Comparison of ENCODE assay signal across 9 mouse cellular contexts in genomic region chr8:11712244-11712643, GRCm38 (mm10). TPM values are rescaled to one million over a fixed set of nuclear protein-coding genes. Genes with fewer than 3 reads are reported as not detected.
DNase-seq lines count a peak whose midpoint lies in the region; TF ChIP-seq lines count a peak whose summit lies in the region.
"Had no signal": no experiment of that assay in that cellular context is flagged by ENCODE, and none has a peak within 500 bp of the region (broad histone marks: within the 10 kb centered on the region; RNA-seq: fewer than 3 reads in every experiment).

No protein-coding gene starts in this region.

- H3K79me2 ChIP-seq in CH12.LX (replicated peaks; ENCODE audit: control insufficient read depth, extremely low read depth, insufficient read depth, poor library complexity, severe bottlenecking) = no peaks in the 10 kb centered on the region
- H3K79me2 ChIP-seq in MEL (ENCODE audit: control insufficient read depth, insufficient read depth, low read length, poor library complexity) = no peaks in the 10 kb centered on the region

- H3K4me1 ChIP-seq in CH12.LX (ENCODE audit: control insufficient read depth in 1 of 2, insufficient read depth in 2 of 2) = no peaks in the 10 kb centered on the region
- H3K4me1 ChIP-seq in MEL (ENCODE audit: control insufficient read depth in 1 of 2, insufficient read depth in 2 of 2, low read length in 2 of 2) = no peaks in the 10 kb centered on the region
- H3K4me1 ChIP-seq: embryonic facial prominence, embryonic 13.5 days had no signal

- H3K9me3 ChIP-seq in CH12.LX (replicated peaks; ENCODE audit: low read length) (peaks cover 2% of the 10 kb centered on the region), MEL (replicated peaks; ENCODE audit: insufficient read depth, low read length) (no peaks in the 10 kb centered on the region)
- H3K9me3 ChIP-seq: embryonic facial prominence, embryonic 13.5 days had no signal

- no peak overlapping the region for H3K4me3 ChIP-seq in CH12.LX (replicated peaks in 1 of 3; ENCODE audit: low read depth in 2 of 3, low read length in 2 of 3, poor library complexity in 1 of 3)
- H3K4me3 ChIP-seq in MEL (ENCODE audit: control insufficient read depth in 1 of 2, insufficient read depth in 1 of 2, low read depth in 2 of 2, low read length in 2 of 2) = no peak overlapping the region
- H3K4me3 ChIP-seq: embryonic facial prominence, embryonic 13.5 days had no signal

- dilution Hi-C loops in CH12.LX (cut with MboI; ENCODE audit: extremely low pct_ligation_motif_present, extremely low pct_unique_long_range_greater_than_20kb, low sequenced_read_pairs) = no loop called here

- H3K27ac ChIP-seq in CH12.LX (ENCODE audit: insufficient read depth, low read depth) (no peak overlapping the region), MEL (ENCODE audit: control insufficient read depth, low read depth, low read length) (no peak overlapping the region)
- H3K27ac ChIP-seq: embryonic facial prominence, embryonic 13.5 days had no signal

- no peak overlapping the region for H3K4me2 ChIP-seq in CH12.LX (ENCODE audit: insufficient read depth, low read depth, poor library complexity, severe bottlenecking)
- H3K4me2 ChIP-seq: embryonic facial prominence, embryonic 13.5 days had no signal

- H3K36me3 ChIP-seq in CH12.LX (replicated peaks in 1 of 2; ENCODE audit: control insufficient read depth in 1 of 2, insufficient read depth in 1 of 2, low read length in 1 of 2) (no peaks in the 10 kb centered on the region), MEL (ENCODE audit: control insufficient read depth in 1 of 2, insufficient read depth in 2 of 2, low read length in 2 of 2) (no peaks in the 10 kb centered on the region)
- H3K36me3 ChIP-seq: embryonic facial prominence, embryonic 13.5 days had no signal

- no peak for TF ChIP-seq POLR2A in CH12.LX (IDR thresholded peaks at IDR 0.05; ENCODE audit: low read depth, low read length)
- TF ChIP-seq POLR2A in MEL (IDR thresholded peaks at IDR 0.05; ENCODE audit: control insufficient read depth in 1 of 2, insufficient read depth in 1 of 2, low read depth in 1 of 2, low read length in 2 of 2, poor library complexity in 1 of 2) = no peak

- H3K9ac ChIP-seq in CH12.LX (ENCODE audit: insufficient read depth, low read depth) (no peak overlapping the region), MEL (ENCODE audit: control insufficient read depth, low read depth, low read length, poor library complexity, severe bottlenecking) (no peak overlapping the region)
- H3K9ac ChIP-seq: embryonic facial prominence, embryonic 13.5 days had no signal

- peak; percentile 32 to 58; a peak in 2 of 4 replicates for TF ChIP-seq CTCF in CH12.LX (conservative IDR thresholded peaks at IDR 0.05 in 1 of 2, IDR thresholded peaks at IDR 0.05 in 1 of 2; ENCODE audit: low read depth in 2 of 2, low read length in 2 of 2)
- peak; percentile 57 to 66 (median 58) for TF ChIP-seq CTCF in MEL (IDR thresholded peaks at IDR 0.05 in 2 of 3, conservative IDR thresholded peaks at IDR 0.05 in 1 of 3; ENCODE audit: control insufficient read depth in 1 of 3, insufficient read depth in 1 of 3, low read depth in 2 of 3, low read length in 3 of 3, poor library complexity in 1 of 3, severe bottlenecking in 1 of 3)

- in situ Hi-C loops in CH12.LX (cut with MboI; ENCODE audit: low pct_ligation_motif_present, low pct_unique_long_range_greater_than_20kb, low sequenced_read_pairs) = no loop called here

- TF ChIP-seq RAD21 in CH12.LX (IDR thresholded peaks at IDR 0.05; ENCODE audit: low read depth, low read length) (no peak; the same call in none of the 2 replicates), MEL (IDR thresholded peaks at IDR 0.05; ENCODE audit: low read depth, low read length) (peak; percentile 32)

- peak; percentile 28 for DNase-seq in kidney, postnatal 10 days
- no peak for DNase-seq in kidney, postnatal 14 days
- DNase-seq in CH12.LX (ENCODE audit: extremely low read depth) (peak; percentile 26), MEL (ENCODE audit: low read depth, low spot score) (peak; percentile 59)
- peak; percentile 30 for DNase-seq in lung, postnatal 36 days
- DNase-seq in urinary bladder, postnatal 14 days (ENCODE audit: low spot score) = no peak
- DNase-seq in frontal cortex, adult 2 months (ENCODE audit: extremely low spot score in 1 of 2, low spot score in 1 of 2) = no peak
- DNase-seq: kidney, adult 8-10 months had no signal

- H3K27me3 ChIP-seq in CH12.LX (replicated peaks) (peaks cover 64% of the 10 kb centered on the region), MEL (ENCODE audit: control insufficient read depth in 1 of 2, insufficient read depth in 2 of 2, low read length in 2 of 2) (peaks cover 0 to 3% of the 10 kb centered on the region in 2 experiments; a peak in 1 of 4 replicates)
- H3K27me3 ChIP-seq: embryonic facial prominence, embryonic 13.5 days had no signal

- TF ChIP-seq EP300 in CH12.LX (IDR thresholded peaks at IDR 0.05; ENCODE audit: low read length) = no peak
- no peak for TF ChIP-seq EP300 in MEL (IDR thresholded peaks at IDR 0.05; ENCODE audit: low read depth in 1 of 2, low read length in 2 of 2)

TF ChIP-seq in CH12.LX, 34 proteins besides CTCF, POLR2A, EP300 and RAD21:
- TF ChIP-seq SMC3 (IDR thresholded peaks at IDR 0.05; ENCODE audit: low read depth, low read length) (peak; percentile 19), SIN3A (IDR thresholded peaks at IDR 0.05; ENCODE audit: low read length) (no peak)

TF ChIP-seq in MEL, 35 proteins besides CTCF, POLR2A, EP300 and RAD21:
- TF ChIP-seq MAZ (IDR thresholded peaks at IDR 0.05; ENCODE audit: low read depth, low read length) (no peak), SMC3 (IDR thresholded peaks at IDR 0.05; ENCODE audit: low read depth, low read length) (peak; percentile 55)
TF ChIP-seq in MEL: peak in this region for 1.

RNA-seq across cellular contexts. Expression of gene 1700016D06Rik, which starts 11.4 kb away (rescaled TPM):
- not detected in 2 replicates for total RNA-seq in CH12.LX (2012; rRNA removed)
- total RNA-seq in CH12.LX (2014; rRNA removed) = not detected in 2 replicates
- not detected in 2 replicates for polyA plus RNA-seq in CH12.LX (2012; ENCODE audit: insufficient read length, low read depth)
- not detected in 2 replicates for total RNA-seq in MEL (2012; rRNA removed)
- polyA plus RNA-seq in MEL (2012; ENCODE audit: insufficient read depth in 1 of 2, insufficient read length in 2 of 2, low read depth in 1 of 2, low replicate concordance in 2 of 2, missing spikeins in 1 of 2) = not detected
- not detected in 2 replicates for polyA plus RNA-seq in frontal cortex, adult 2 months (2012; rRNA removed)
- polyA plus RNA-seq: embryonic facial prominence, embryonic 13.5 days had no signal

RNA-seq across cellular contexts. Expression of gene Arhgef7, which starts 15.3 kb away (rescaled TPM):
- total RNA-seq in CH12.LX (2012; rRNA removed) (17.0 and 18.6 TPM in 2 replicates), CH12.LX (2014; rRNA removed) (8.0 and 8.5 TPM in 2 replicates), MEL (2012; rRNA removed) (18.7 and 21.0 TPM in 2 replicates)
- polyA plus RNA-seq in CH12.LX (2012; ENCODE audit: insufficient read length, low read depth) (23.9 and 28.7 TPM in 2 replicates), MEL (2012; ENCODE audit: insufficient read depth in 1 of 2, insufficient read length in 2 of 2, low read depth in 1 of 2, low replicate concordance in 2 of 2, missing spikeins in 1 of 2) (10 to 100 TPM in 1 of 2 experiments, not detected in 1; 36.8 TPM)
- 85.1 and 92.8 TPM in 2 replicates for polyA plus RNA-seq in frontal cortex, adult 2 months (2012; rRNA removed)

Comparison
In these comparisons a context has a peak if more than half of its experiments do, and no peak if none do; other contexts are left out.
1. DNase-seq: peak in kidney, postnatal 10 days (single experiment), CH12.LX (single experiment), MEL (single experiment) and lung, postnatal 36 days (single experiment); none in kidney, postnatal 14 days (single experiment), urinary bladder, postnatal 14 days (single experiment) and frontal cortex, adult 2 months (0 of 2).